Mouse (Mus musculus): Measurements from ENCODE around the gene Mipol1.

DNA sequence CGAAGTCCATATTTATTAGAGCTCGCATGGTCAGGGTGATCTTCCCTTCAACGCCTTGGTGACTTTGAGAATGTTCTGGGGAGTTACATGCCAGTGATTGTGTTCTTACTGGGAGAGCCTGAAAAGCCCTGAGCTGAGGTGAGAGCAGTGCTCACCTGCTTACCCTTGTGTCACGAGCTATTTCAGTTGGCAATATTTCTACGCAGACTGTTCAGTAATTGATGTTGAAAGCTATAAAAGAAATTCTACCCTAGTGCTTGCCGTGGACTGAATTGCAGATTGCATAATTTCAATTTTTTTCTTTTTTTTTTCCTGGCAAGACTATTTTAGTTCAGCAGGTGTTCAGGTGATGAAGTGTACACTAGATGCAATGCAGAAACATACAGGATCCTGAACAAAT is 172.1 kb downstream of the Mipol1 start:
- TF ChIP-seq CTCF (conservative IDR thresholded peaks at IDR 0.05 in 1 of 2, IDR thresholded peaks at IDR 0.05 in 1 of 2; ENCODE audit: low read depth in 2 of 2, low read length in 2 of 2) (no peak), MAZ (IDR thresholded peaks at IDR 0.05; ENCODE audit: low read depth, low read length) (no peak), ETS1 (conservative IDR thresholded peaks at IDR 0.05; ENCODE audit: low read depth, low read length) (no peak), POLR2A (IDR thresholded peaks at IDR 0.05; ENCODE audit: low read depth, low read length) (no peak), TBP (conservative IDR thresholded peaks at IDR 0.05; ENCODE audit: low read depth, low read length) (no peak), POLR2AphosphoS2 (IDR thresholded peaks at IDR 0.05; ENCODE audit: low read depth, low read length) (no peak), ZKSCAN1 (IDR thresholded peaks at IDR 0.05; ENCODE audit: borderline replicate concordance, low read depth, low read length) (no peak), EP300 (IDR thresholded peaks at IDR 0.05; ENCODE audit: low read length) (no peak)
